Mouse (Mus musculus) forebrain, embryonic 13.5 days (tissue): ENCODE measurements around the gene Btbd7. TPM values are rescaled to one million over a fixed set of nuclear protein-coding genes. Genes with fewer than 3 reads are reported as not detected.
A peak's percentile ranks its signal among the peaks of the same experiment; 100 is the strongest.

ENCODE experiments used
- ATAC-seq: fragments of 200-750 bp; cut with Nextera tagmentation; 2 replicates; pipeline ENCODE4 v1.8.0; 2017
- H3K27ac ChIP-seq: fragments of 300-500 bp; sonication (generic); 2 replicates; pipeline ENCODE4 v1.5.1; 2015; ENCODE audit warnings: inconsistent platforms, mild to moderate bottlenecking, moderate library complexity
- H3K27me3 ChIP-seq: fragments of 300-500 bp; sonication (generic); 2 replicates; pipeline ENCODE4 v1.6.1; 2015; ENCODE audit warnings: mild to moderate bottlenecking, inconsistent platforms
- H3K36me3 ChIP-seq: fragments of 300-500 bp; sonication (generic); 2 replicates; pipeline ENCODE4 v1.6.1; 2015; ENCODE audit warnings: mild to moderate bottlenecking, inconsistent platforms; ENCODE audit not compliant: poor library complexity, severe bottlenecking
- H3K4me1 ChIP-seq: fragments of 300-500 bp; sonication (generic); 2 replicates; pipeline ENCODE4 v1.6.1; 2015; ENCODE audit warnings: inconsistent platforms
- H3K4me2 ChIP-seq: fragments of 300-500 bp; sonication (generic); 2 replicates; pipeline ENCODE4 v1.6.1; 2015; ENCODE audit warnings: inconsistent platforms, mild to moderate bottlenecking, moderate library complexity
- H3K4me3 ChIP-seq: fragments of 300-500 bp; sonication (generic); 2 replicates; pipeline ENCODE4 v1.5.1; 2015; ENCODE audit warnings: mild to moderate bottlenecking, inconsistent platforms
- H3K9ac ChIP-seq: fragments of 300-500 bp; sonication (generic); 2 replicates; pipeline ENCODE4 v1.6.1; 2015; ENCODE audit warnings: mild to moderate bottlenecking, inconsistent platforms
- H3K9me3 ChIP-seq: fragments of 300-500 bp; sonication (generic); replicated peaks from 2 replicates; pipeline ENCODE4 v1.6.1; 2016; ENCODE audit warnings: inconsistent platforms
- WGBS: fragments of 180-500 bp; shearing (Covaris S2); methylation state at CpG from one replicate; pipeline ENCODE4 v1.1.7; 2015; 5-methylcytosine and 5-hydroxymethylcytosine counted together
- polyA plus RNA-seq: library from polyadenylated mRNA; unstranded; fragments of >200 nt; fragmentation: Nextera tagmentation; extraction: Ambion mirVana; gene quantifications from 2 replicates; pipeline ENCODE4 v1.2.1, GENCODE M21; 2015

The Btbd7 gene
- polyA plus RNA-seq, 1 experiment from 2014 or later, result 20.7 TPM

- Histone ChIP-seq H3K36me3 (peaks cover 31% of the 10 kb centered on the region), H3K27me3 (no peaks in the 10 kb centered on the region), H3K4me3 (peak overlapping the region; percentile 88; the same call in 1 of the 2 replicates), H3K4me1 (peaks cover 25% of the 10 kb centered on the region), H3K27ac (no peak overlapping the region), H3K9ac (no peak overlapping the region), H3K9me3 (no peaks in the 10 kb centered on the region), H3K4me2 (peak overlapping the region; percentile 87)
- ATAC-seq, result no peak
- WGBS, result 59% methylated on average over 6 of the region's 6 CpGs
Observed at GRCm38 (mm10) chr12:102744839-102745238, 133.4 kb downstream of the Btbd7 start.

- H3K4me3 ChIP-seq, result peak within 1 kb of the TSS; percentile 88
- H3K27me3 ChIP-seq, result no peaks in the 10 kb centered on the region
- peaks cover 25% of the 10 kb centered on the region for H3K36me3 ChIP-seq
- H3K4me1 ChIP-seq, result peaks cover 25% of the 10 kb centered on the region
- peak; percentile 98 for ATAC-seq
- H3K27ac ChIP-seq, result peak within 1 kb of the TSS; percentile 93
- under 1% methylated on average over 61 of the region's 63 CpGs for WGBS
- H3K9ac ChIP-seq, result peak within 1 kb of the TSS; percentile 95
- peak within 1 kb of the TSS; percentile 87 for H3K4me2 ChIP-seq
- no peaks in the 10 kb centered on the region for H3K9me3 ChIP-seq
Observed at GRCm38 (mm10) chr12:102743589-102744574, 134.4 kb downstream of the Btbd7 start, which contains the start of the genes Moap1 and Tmem251. Gene Moap1 (minus strand): TSS chr12:102743661. Gene Tmem251 (plus strand): TSS chr12:102743762.

- Histone ChIP-seq H3K36me3 (peaks cover 18% of the 10 kb centered on the region), H3K27me3 (no peaks in the 10 kb centered on the region), H3K9ac (peak overlapping the region; percentile 95), H3K4me3 (peak overlapping the region; percentile 88), H3K4me1 (peaks cover 25% of the 10 kb centered on the region), H3K4me2 (peak overlapping the region; percentile 87), H3K9me3 (no peaks in the 10 kb centered on the region), H3K27ac (peak overlapping the region; percentile 93)
- WGBS, result under 1% methylated on average over 33 of the region's 33 CpGs
- peak; percentile 71 for ATAC-seq
Observed at GRCm38 (mm10) chr12:102743036-102743588, 135.2 kb downstream of the Btbd7 start.

- peak overlapping the region; percentile 87; the same call in 1 of the 2 replicates for H3K4me2 ChIP-seq
- no peak overlapping the region for H3K4me3 ChIP-seq
- WGBS, result 89% methylated on average over 7 of the region's 7 CpGs
- no peaks in the 10 kb centered on the region for H3K9me3 ChIP-seq
- no peaks in the 10 kb centered on the region for H3K27me3 ChIP-seq
- no peak for ATAC-seq
- peak overlapping the region; percentile 95 for H3K9ac ChIP-seq
- peaks cover 12% of the 10 kb centered on the region for H3K36me3 ChIP-seq
- peaks cover 25% of the 10 kb centered on the region for H3K4me1 ChIP-seq
- H3K27ac ChIP-seq, result no peak overlapping the region
Observed at GRCm38 (mm10) chr12:102742056-102742455, 136.2 kb downstream of the Btbd7 start.

GRCm38 (mm10) chr12:102740285-102740684, 138.0 kb downstream of the Btbd7 start:
- no peaks in the 10 kb centered on the region for H3K9me3 ChIP-seq
- 0 out of 2 replicates have a peak, but pooled peaks cover 4% of the 10 kb centered on the region for H3K36me3 ChIP-seq
- H3K4me2 ChIP-seq, result no peak overlapping the region
- no peak overlapping the region for H3K27ac ChIP-seq
- H3K27me3 ChIP-seq, result no peaks in the 10 kb centered on the region
- no peak overlapping the region for H3K4me3 ChIP-seq
- H3K9ac ChIP-seq, result no peak overlapping the region
- ATAC-seq, result no peak
- H3K4me1 ChIP-seq, result peaks cover 25% of the 10 kb centered on the region
- WGBS, result 70% methylated on average over 3 of the region's 3 CpGs

- no peaks in the 10 kb centered on the region for H3K9me3 ChIP-seq
- H3K27me3 ChIP-seq, result no peaks in the 10 kb centered on the region
- H3K27ac ChIP-seq, result no peak overlapping the region
- no peak for ATAC-seq
- 78% methylated on average over 5 of the region's 5 CpGs for WGBS
- H3K4me2 ChIP-seq, result no peak overlapping the region
- H3K36me3 ChIP-seq, result 0 out of 2 replicates have a peak, but pooled peaks cover 4% of the 10 kb centered on the region
- no peak overlapping the region for H3K9ac ChIP-seq
- no peak overlapping the region for H3K4me3 ChIP-seq
- peaks cover 16% of the 10 kb centered on the region for H3K4me1 ChIP-seq
Observed at GRCm38 (mm10) chr12:102739096-102739495, 139.2 kb downstream of the Btbd7 start.

GRCm38 (mm10) chr12:102733381-102733780, 144.9 kb downstream of the Btbd7 start:
- Histone ChIP-seq H3K4me3 (no peak overlapping the region), H3K27ac (no peak overlapping the region), H3K4me1 (peaks cover 24% of the 10 kb centered on the region), H3K9ac (no peak overlapping the region), H3K36me3 (no peaks in the 10 kb centered on the region), H3K9me3 (no peaks in the 10 kb centered on the region), H3K27me3 (no peaks in the 10 kb centered on the region), H3K4me2 (no peak overlapping the region)
- WGBS, result 13% methylated on average over 4 of the region's 5 CpGs
- ATAC-seq, result no peak

- H3K4me3 ChIP-seq, result peak overlapping the region; percentile 18
- peak; percentile 70 for ATAC-seq
- peak overlapping the region; percentile 88 for H3K27ac ChIP-seq
- no peaks in the 10 kb centered on the region for H3K27me3 ChIP-seq
- H3K9me3 ChIP-seq, result no peaks in the 10 kb centered on the region
- H3K9ac ChIP-seq, result peak overlapping the region; percentile 28; the same call in 1 of the 2 replicates
- H3K36me3 ChIP-seq, result no peaks in the 10 kb centered on the region
- H3K4me1 ChIP-seq, result peaks cover 24% of the 10 kb centered on the region
- WGBS, result 22% methylated on average over 16 of the region's 16 CpGs
- H3K4me2 ChIP-seq, result peak overlapping the region; percentile 57
Observed at GRCm38 (mm10) chr12:102730798-102731619, 147.3 kb downstream of the Btbd7 start.

Other genes starting within 250 kb of the Btbd7 start
- gene Itpk1, start 173.5 kb downstream of the Btbd7 start, polyA plus RNA-seq, result 34.5 and 38.7 TPM in 2 replicates
- 38.7 and 45.2 TPM in 2 replicates for gene Moap1, start 134.8 kb downstream of the Btbd7 start, polyA plus RNA-seq
- gene Tmem251, start 134.7 kb downstream of the Btbd7 start, polyA plus RNA-seq, result 12.4 and 14.3 TPM in 2 replicates
- not detected in 2 replicates for gene Gm28051, start 120.7 kb downstream of the Btbd7 start, polyA plus RNA-seq
- gene Gon7, start 120.7 kb downstream of the Btbd7 start, polyA plus RNA-seq, result 48.1 and 54.9 TPM in 2 replicates
- gene Ubr7, start 120.5 kb downstream of the Btbd7 start, polyA plus RNA-seq, result 48.6 and 53.6 TPM in 2 replicates
- 32.6 and 34.3 TPM in 2 replicates for gene Gm20604, start 119.8 kb downstream of the Btbd7 start, polyA plus RNA-seq
- gene Cox8c, start 20.8 kb upstream of the Btbd7 start, polyA plus RNA-seq, result not detected in 2 replicates
- gene Unc79, start 70.4 kb upstream of the Btbd7 start, polyA plus RNA-seq, result 5.3 and 6.0 TPM in 2 replicates